Mouse (Mus musculus): Measurements from ENCODE around the gene Gm2026.
"Not testable (repeated sequence)": the region's sequence is repeated elsewhere in the genome, so short reads cannot be mapped to it uniquely, and the experiment has no call there.

Gm2026 gene

GRCm38 (mm10) chr2:175965031-175965430 is at the start of gene Gm2026:
Gene Gm2026 (plus strand): TSS chr2:175965331.
- not testable (repeated sequence) for DNase-seq (ENCODE audit: low spot score in 2 of 2)

- not testable (repeated sequence) for DNase-seq (ENCODE audit: low spot score in 2 of 2)
Observed at GRCm38 (mm10) chr2:175931000-175931399, 34.1 kb upstream of the Gm2026 start, which contains the start of gene Zfp966. Gene Zfp966 (minus strand): TSS chr2:175931100.
